Mouse (Mus musculus) NIH3T3 (cell line): ENCODE results near the gene Lrrk2.
A peak's percentile ranks its signal among the peaks of the same experiment; 100 is the strongest.

Experiments used
- DNase-seq: peaks from one replicate; pipeline ENCODE4 v3.0.0-alpha.2; 2012; ENCODE audit warnings: low read depth

Lrrk2 gene

GRCm38 (mm10) chr15:91690648-91691047, 17.7 kb downstream of the Lrrk2 start:
- DNase-seq: peak; percentile 73

- DNase-seq: peak; percentile 13
Observed at GRCm38 (mm10) chr15:91693051-91693450, 20.1 kb downstream of the Lrrk2 start.

GRCm38 (mm10) chr15:91693856-91694255, 20.9 kb downstream of the Lrrk2 start:
- DNase-seq: no peak

DNA sequence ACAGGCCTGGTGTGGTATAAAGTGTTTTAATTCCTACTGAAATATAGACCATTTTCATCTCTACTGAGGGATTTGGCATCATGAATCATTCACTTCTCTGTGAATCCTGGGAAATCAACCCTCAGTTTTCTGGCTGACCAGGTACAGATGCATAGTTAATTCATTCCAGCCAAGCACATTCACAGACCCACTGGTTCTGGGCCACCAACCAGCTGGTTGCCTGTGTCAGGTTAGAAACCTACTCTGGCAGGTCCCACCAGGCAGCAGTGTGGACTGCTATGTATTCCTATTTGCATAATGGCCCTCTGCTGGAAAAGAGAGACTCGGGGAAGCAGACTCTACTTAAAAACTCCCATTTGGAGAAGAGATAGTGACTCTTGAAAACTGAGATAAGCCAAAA, 27.9 kb downstream of the Lrrk2 start:
- DNase-seq: no peak

DNA sequence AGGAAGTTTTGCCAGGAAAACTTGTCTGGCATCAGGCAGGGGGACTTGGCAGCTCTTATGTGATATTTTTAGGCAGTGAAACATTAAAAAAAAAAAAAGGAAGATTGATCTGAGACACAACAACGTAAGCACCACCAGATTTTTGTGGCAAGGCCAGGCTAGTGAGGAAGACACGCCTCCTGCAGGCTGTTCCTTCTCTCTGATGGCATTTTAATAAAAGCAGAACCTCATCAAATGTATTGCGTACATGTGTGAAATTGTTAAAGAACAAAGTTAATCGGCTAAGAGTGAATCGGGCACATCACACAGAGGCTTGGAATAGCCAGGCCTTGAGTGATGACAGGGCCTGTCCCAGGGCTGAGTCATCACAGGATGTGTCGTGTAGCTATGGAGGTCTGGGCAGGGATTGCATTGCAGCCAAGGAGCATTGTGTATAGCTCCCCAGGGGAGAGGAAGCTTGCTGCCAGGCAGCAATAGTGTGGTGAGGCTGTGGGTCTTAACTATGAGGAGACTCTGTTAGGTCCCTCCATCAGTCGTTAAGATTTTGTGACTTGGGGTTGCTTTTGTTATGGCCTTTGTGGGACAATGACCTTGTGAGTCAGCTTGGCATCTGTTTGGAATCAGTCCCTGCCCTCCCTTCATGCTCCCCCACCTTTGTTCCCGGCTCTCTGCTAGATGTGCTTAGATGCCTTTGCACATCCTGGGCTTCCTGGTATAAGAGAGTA, 30.2 kb downstream of the Lrrk2 start:
- peak; percentile 81 for DNase-seq

GRCm38 (mm10) chr15:91704091-91704490, 31.1 kb downstream of the Lrrk2 start:
- no peak for DNase-seq

GRCm38 (mm10) chr15:91709207-91710130, 36.5 kb downstream of the Lrrk2 start:
- DNase-seq: no peak

DNA sequence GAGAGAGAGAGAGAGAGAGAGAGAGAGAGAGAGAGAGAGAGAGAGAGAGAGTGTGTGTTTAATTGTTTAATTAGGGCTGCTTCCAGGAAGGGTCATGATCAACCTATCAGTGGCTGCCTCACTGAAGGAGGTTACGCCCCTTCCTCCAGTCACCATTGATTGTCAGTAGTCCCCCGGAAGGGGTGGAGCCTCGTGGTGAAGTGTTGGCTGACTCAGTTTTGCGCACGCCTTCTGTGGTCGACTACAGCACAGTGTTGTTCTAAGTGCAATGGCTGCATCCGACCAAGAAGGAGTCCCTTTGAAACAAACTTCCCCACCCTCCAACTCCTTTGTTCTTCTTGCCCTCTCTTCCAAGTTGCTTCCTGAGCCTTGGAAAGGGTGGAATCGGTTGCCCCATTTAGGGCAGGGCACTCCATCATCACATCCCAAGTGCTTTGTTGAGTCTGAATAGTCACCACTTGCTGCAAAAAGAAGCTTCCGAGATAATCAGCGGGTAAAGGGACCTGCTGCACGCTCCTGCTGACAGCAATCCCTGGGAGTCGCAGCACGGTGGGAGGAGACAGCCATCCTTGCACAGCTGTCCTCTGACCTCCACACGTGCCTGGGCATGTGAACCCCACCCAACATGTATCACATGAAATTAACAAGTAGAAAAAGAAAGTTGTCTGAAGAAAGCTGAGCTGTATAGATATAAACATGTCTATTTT, 62.4 kb downstream of the Lrrk2 start:
- DNase-seq: no peak

DNA sequence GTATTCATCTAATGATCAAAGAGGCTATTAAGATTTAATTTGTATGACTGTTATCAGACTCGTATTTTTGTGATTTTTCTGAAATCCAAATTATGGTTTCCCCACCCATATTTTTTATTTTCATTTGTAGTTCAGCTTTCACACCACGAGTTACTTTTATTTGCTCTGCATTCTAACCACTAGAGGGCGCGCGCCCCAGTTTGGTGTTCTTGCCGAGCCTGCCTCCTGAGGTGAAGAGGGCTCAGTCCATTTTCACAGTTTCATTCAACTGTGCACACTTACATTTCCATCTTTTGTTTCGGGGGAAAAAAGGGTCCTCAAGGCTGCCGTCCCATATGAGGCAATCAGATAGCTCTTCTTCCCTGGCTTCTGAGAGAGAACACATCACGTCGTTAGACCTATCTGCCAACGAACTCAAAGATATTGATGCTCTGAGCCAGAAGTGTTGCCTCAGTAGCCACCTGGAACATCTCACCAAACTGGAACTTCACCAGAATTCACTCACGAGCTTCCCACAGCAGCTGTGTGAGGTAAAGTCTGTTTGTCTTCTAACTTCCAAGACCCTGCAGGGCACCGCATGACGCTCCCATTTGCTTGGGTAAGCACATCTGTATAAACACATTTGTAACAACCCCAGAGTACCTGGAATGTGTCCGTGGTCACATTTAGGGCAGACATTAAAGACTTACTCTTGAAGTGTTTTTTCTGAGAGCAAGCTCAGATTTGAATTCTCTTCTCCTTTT, 64.0 kb downstream of the Lrrk2 start:
- DNase-seq: peak; percentile 75

GRCm38 (mm10) chr15:91738808-91739207, 65.8 kb downstream of the Lrrk2 start:
- no peak for DNase-seq

DNA sequence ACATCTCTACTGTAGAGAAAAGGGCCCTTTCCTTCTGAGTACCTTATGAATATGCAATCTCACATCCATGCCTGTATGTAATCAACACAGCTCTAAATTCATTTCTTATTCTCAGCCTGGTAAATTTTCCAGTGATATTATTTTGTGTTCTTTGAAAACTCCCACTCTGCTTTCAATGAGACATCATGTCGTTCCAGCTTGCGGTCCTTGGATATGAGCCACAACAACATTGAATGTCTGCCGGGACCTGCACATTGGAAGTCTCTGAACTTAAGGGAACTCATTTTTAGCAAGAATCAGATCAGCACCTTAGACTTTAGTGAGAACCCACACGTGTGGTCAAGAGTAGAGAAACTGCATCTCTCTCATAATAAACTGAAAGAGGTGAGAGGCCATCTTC, 72.5 kb downstream of the Lrrk2 start:
- no peak for DNase-seq

DNA sequence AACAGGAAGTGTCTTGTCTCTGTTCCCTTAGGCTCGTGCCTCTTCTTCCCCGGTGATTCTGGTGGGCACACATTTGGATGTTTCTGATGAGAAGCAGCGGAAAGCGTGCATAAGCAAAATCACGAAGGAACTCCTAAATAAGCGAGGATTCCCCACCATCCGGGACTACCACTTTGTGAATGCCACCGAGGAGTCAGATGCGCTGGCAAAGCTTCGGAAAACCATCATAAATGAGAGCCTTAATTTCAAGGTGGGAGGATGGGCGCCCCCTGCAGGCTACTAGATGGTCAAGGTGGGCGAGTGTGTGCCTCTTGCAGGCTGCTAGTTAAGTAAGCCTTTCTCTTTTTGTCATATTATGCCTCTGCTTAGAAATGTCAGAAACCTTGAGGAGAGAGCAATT, 79.1 kb downstream of the Lrrk2 start:
- peak; percentile 64 for DNase-seq

GRCm38 (mm10) chr15:91753378-91754080, 80.6 kb downstream of the Lrrk2 start:
- peak; percentile 19 for DNase-seq

DNA sequence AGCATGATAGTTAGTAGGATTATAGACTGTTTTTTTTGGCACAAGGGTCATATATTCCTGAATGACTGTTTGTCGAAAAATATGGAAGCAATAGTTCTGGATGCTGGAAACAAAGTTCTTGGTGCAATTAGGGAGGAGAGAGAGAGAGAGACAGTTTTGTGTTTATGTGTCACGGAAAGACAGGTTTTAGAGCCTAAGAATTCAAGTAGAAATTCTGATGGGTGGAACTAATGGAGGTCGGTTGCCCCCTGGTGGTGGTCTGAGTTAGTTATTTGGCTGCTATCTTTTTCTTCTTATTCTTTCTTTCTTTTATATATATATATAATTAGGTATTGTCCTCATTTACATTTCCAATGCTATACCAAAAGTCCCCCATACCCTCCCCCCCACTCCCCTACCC, 81.6 kb downstream of the Lrrk2 start:
- peak; percentile 86 for DNase-seq

DNA sequence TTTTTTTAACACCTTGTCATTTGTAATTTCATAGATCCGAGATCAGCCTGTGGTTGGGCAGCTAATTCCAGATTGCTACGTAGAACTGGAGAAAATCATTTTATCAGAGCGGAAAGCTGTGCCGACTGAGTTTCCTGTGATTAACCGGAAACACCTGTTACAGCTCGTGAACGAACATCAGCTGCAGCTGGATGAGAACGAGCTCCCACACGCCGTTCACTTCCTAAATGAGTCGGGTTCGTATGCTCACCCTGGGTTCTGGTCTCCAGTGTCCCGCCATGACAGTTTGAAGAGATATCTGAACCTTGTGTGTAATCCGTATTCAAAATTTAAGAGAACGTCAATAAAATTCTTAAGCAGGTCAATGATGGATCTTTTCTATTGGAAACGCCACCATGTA, 82.8 kb downstream of the Lrrk2 start:
- no peak for DNase-seq

DNA sequence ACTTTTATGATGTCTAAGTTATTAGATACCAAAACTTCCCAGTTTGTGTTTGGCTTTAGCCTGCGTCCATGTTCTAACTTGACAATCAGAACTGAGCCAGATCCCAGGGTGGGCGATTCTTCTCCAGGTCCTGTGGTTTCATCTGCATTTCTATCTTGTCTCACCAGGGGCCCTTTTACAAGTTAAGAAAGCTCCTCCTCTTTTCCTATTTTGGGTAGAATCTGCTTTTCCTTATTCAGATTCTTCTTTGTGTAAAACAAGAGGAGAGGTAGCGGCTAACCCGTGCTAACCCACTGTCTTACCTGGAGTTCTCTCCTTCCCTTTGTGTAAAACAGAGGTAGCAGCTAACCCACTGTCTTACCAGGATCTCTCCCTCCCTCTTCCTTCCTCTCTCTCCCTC, 99.1 kb downstream of the Lrrk2 start:
- no peak for DNase-seq

DNA sequence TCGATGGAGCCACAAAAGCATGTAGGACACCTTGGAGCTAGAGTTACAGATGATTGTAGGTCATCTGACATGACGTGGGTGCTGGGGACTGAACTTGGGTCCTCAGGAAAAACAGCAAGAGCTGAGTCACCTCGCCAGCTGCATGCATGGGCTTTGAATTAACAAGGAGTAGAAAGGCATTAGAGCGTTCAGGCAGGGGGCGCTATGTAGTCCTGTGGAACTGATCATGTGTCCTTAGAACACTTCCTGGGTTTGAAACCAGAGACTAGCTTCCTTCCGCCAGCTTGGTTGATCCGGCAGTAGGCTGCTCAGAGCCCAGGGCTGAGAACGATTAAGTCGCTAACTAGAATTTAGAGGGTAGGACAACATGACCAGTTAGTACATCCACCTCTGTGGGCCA, 106.2 kb downstream of the Lrrk2 start:
- peak; percentile 20 for DNase-seq

DNA sequence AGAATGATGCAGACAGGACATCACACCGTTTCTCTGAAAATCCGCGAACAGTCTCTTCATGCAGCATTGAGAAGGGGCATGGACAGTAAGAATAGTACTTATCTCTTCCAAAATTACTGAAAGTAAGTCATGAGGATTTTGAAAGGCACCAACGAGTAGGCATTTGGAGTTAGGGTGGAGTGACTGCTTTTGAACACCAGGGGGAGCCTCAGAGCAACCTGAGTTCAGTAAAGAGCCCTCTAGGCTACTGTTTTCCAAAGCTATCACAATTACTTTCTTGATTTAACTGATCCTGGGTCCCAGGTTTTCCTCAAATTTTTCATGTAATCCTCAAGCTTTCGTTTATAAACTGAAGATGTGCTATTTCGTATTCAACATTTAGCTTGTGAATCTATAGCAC, 108.2 kb downstream of the Lrrk2 start:
- DNase-seq: peak; percentile 75

- DNase-seq: no peak
Observed at GRCm38 (mm10) chr15:91788338-91788737, 115.4 kb downstream of the Lrrk2 start.

GRCm38 (mm10) chr15:91806463-91806862, 133.5 kb downstream of the Lrrk2 start:
- no peak for DNase-seq

DNA sequence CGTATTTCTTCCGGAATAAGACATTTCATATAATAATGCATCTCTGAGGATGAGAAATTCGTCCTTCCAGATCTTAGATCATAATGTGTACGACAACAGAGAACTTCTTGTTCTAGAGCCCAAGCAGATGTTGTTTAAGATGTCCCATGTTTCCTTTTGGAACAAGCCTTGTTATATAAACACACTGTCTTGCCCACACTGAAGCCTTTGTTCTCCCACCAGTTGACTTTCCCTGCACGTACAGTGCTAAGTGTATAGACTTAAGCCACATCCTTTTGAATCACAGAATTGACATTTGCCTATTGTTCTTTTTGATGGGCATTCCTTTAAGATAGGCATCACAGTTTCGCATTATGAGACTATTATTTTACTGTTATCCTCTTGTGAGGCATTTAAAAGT, 162.3 kb downstream of the Lrrk2 start:
- DNase-seq: no peak
